Mouse (Mus musculus) hindbrain, embryonic 16.5 days (tissue): ENCODE measurements around the gene Hint2. TPM values are rescaled to one million over a fixed set of nuclear protein-coding genes. Genes with fewer than 3 reads are reported as not detected.

Experiments
- ATAC-seq: fragments of 200-750 bp; cut with Nextera tagmentation; 2 replicates; pipeline ENCODE4 v1.8.0; 2017; ENCODE audit warnings: moderate TSS enrichment, moderate library complexity
- H3K27ac ChIP-seq: fragments of 300-500 bp; sonication (generic); 2 replicates; pipeline ENCODE4 v1.5.1; 2014; ENCODE audit warnings: low read depth, mild to moderate bottlenecking, control low read depth, low read length, moderate library complexity
- H3K27me3 ChIP-seq: fragments of 300-500 bp; sonication (generic); replicated peaks from 2 replicates; pipeline ENCODE4 v1.6.1; 2014; ENCODE audit warnings: low read length; ENCODE audit not compliant: control insufficient read depth, insufficient read depth
- H3K36me3 ChIP-seq: fragments of 300-500 bp; sonication (generic); 2 replicates; pipeline ENCODE4 v1.6.1; 2014; ENCODE audit warnings: mild to moderate bottlenecking, low read length, moderate library complexity, mixed read lengths; ENCODE audit not compliant: control insufficient read depth, insufficient read depth
- H3K4me1 ChIP-seq: fragments of 300-500 bp; sonication (generic); 2 replicates; pipeline ENCODE4 v1.6.1; 2014; ENCODE audit warnings: low read depth, low read length; ENCODE audit not compliant: control insufficient read depth, insufficient read depth
- H3K4me2 ChIP-seq: fragments of 300-500 bp; sonication (generic); 2 replicates; pipeline ENCODE4 v1.6.1; 2014; ENCODE audit warnings: mild to moderate bottlenecking, low read length, control low read depth, moderate library complexity
- H3K4me3 ChIP-seq: fragments of 300-500 bp; sonication (generic); 2 replicates; pipeline ENCODE4 v1.5.1; 2014; ENCODE audit warnings: mild to moderate bottlenecking, low read length, control low read depth, moderate library complexity
- H3K9ac ChIP-seq: fragments of 300-500 bp; sonication (generic); 2 replicates; pipeline ENCODE4 v1.6.1; 2014; ENCODE audit warnings: low read depth, mild to moderate bottlenecking, control low read depth, low read length, moderate library complexity
- H3K9me3 ChIP-seq: fragments of 300-500 bp; sonication (generic); 2 replicates; pipeline ENCODE4 v1.6.1; 2014; ENCODE audit warnings: mild to moderate bottlenecking, low read length, moderate library complexity; ENCODE audit not compliant: control insufficient read depth
- WGBS: fragments of 180-500 bp; shearing (Covaris S2); extraction: QIAGEN DNeasy Blood & Tissue Kit; methylation state at CpG from one replicate; pipeline ENCODE4 v1.1.7; 2014; 5-methylcytosine and 5-hydroxymethylcytosine counted together
- polyA plus RNA-seq: library from polyadenylated mRNA; unstranded; fragments of >200 nt; fragmentation: Nextera tagmentation; extraction: Ambion mirVana; gene quantifications from 2 replicates; pipeline ENCODE4 v1.2.1, GENCODE M21; 2015

Gene Hint2
- polyA plus RNA-seq: 68.7 and 77.8 TPM in 2 replicates

- Histone ChIP-seq H3K4me3 (peak within 1 kb of the TSS; percentile 88), H3K4me2 (peak within 1 kb of the TSS; percentile 86), H3K9ac (peak within 1 kb of the TSS; percentile 97), H3K36me3 (no peaks in the 10 kb centered on the region), H3K27me3 (0 out of 2 replicates have a peak, but pooled peaks cover 5% of the 10 kb centered on the region), H3K27ac (peak within 1 kb of the TSS; percentile 95), H3K9me3 (no peaks in the 10 kb centered on the region), H3K4me1 (peaks cover 14% of the 10 kb centered on the region)
- ATAC-seq: peak; percentile 97
- WGBS: 1% methylated on average over 34 of the region's 34 CpGs
These were observed at the start of gene Hint2 for GRCm38 (mm10) chr4:43656339-43657109. Hint2 (minus strand) TSS chr4:43656466.

GRCm38 (mm10) chr4:43705991-43706390, 49.7 kb upstream of the Hint2 start:
- Histone ChIP-seq H3K4me1 (no peaks in the 10 kb centered on the region), H3K36me3 (no peaks in the 10 kb centered on the region), H3K4me3 (no peak overlapping the region), H3K9me3 (no peaks in the 10 kb centered on the region), H3K27me3 (no peaks in the 10 kb centered on the region; the same call in 1 of the 2 replicates), H3K9ac (no peak overlapping the region), H3K4me2 (no peak overlapping the region), H3K27ac (no peak overlapping the region)
- WGBS: 81% methylated on average over 13 of the region's 13 CpGs
- ATAC-seq: no peak

DNA sequence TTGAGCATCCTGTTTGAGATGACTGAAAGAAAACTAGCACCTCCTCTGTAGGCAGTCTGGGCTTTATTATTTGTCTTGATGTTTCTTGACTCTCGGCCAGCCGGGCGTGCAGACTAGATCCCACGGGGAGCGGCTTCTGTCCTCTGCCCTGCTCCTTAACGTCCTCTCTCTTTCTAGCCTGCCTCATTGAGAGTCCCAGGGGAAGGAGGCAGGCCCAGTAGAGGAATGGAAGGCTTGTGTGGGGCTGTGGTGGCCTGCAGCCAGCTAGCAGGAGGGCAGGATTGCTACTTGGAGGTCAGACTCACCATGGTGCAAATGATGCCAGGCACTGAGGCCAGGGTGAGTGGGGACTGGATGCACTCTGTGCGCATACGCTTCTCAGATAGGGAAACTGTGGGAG, 47.6 kb upstream of the Hint2 start:
- no peak overlapping the region for H3K27ac ChIP-seq
- ATAC-seq: no peak
- H3K4me3 ChIP-seq: no peak overlapping the region
- no peaks in the 10 kb centered on the region for H3K36me3 ChIP-seq
- no peaks in the 10 kb centered on the region for H3K4me1 ChIP-seq
- H3K27me3 ChIP-seq: no peaks in the 10 kb centered on the region; the same call in 1 of the 2 replicates
- no peak overlapping the region for H3K9ac ChIP-seq
- no peak overlapping the region for H3K4me2 ChIP-seq
- H3K9me3 ChIP-seq: no peaks in the 10 kb centered on the region
- 58% methylated on average over 8 of the region's 8 CpGs for WGBS

- Histone ChIP-seq H3K4me2 (no peak overlapping the region), H3K4me3 (no peak overlapping the region), H3K27ac (no peak overlapping the region), H3K9ac (no peak overlapping the region), H3K4me1 (no peaks in the 10 kb centered on the region), H3K36me3 (no peaks in the 10 kb centered on the region), H3K27me3 (no peaks in the 10 kb centered on the region; the same call in 1 of the 2 replicates), H3K9me3 (no peaks in the 10 kb centered on the region)
- no peak for ATAC-seq
- WGBS: 86% methylated on average over 6 of the region's 6 CpGs
These were observed 47.2 kb upstream of the Hint2 start for GRCm38 (mm10) chr4:43703439-43703838.

DNA sequence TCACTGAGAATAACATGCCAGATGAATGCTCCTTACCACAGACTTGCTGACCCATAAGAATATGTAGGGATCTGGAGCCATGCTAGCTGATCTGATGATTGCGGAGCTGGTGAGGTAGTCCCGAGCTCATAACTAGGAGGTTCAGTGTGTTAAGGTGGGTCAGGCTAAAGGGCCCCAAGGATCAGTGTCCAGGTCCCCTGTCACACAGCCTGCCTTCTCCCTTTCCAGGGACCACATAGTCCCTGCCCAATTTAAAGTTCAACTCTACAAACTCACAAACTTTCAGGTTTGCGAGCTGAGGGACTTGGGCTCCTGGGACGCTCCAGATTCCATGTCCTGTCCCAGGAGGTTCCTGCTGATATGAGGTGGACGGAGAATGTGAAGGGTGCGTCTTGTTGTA, 44.4 kb upstream of the Hint2 start, which contains the start of gene Olfr70:
Olfr70 (minus strand) TSS at position 101 of the 400 bp plus-strand sequence.
- Histone ChIP-seq H3K4me1 (no peaks in the 10 kb centered on the region), H3K27me3 (no peaks in the 10 kb centered on the region; the same call in 1 of the 2 replicates), H3K36me3 (no peaks in the 10 kb centered on the region), H3K9ac (no peak within 1 kb of the TSS), H3K27ac (no peak within 1 kb of the TSS), H3K9me3 (no peaks in the 10 kb centered on the region), H3K4me2 (no peak within 1 kb of the TSS), H3K4me3 (no peak within 1 kb of the TSS)
- 94% methylated on average over 6 of the region's 6 CpGs for WGBS
- ATAC-seq: no peak

DNA sequence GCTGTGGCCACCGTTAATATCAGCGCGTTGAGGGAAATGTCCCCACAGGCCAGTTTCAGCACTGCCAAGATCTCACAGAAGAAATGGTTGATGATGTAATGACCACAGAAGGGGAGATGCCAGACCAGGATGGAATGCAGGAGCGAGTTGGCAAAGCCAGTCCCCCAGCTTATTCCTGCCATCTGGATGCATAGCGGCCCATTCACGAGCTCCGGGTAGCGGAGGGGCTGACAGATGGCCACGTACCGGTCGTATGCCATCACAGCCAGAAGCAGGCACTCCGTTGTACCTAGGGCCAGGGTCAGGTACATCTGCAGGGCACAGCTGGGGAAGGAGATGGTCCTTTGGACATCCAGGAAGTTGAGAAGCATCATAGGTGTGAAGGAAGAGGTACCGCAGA, 40.3 kb upstream of the Hint2 start:
- 0 out of 2 replicates have a peak, but pooled peaks have one; percentile 16 for ATAC-seq
- Histone ChIP-seq H3K9ac (no peak overlapping the region), H3K9me3 (no peaks in the 10 kb centered on the region), H3K36me3 (no peaks in the 10 kb centered on the region), H3K4me3 (no peak overlapping the region), H3K27me3 (no peaks in the 10 kb centered on the region), H3K4me2 (no peak overlapping the region), H3K27ac (no peak overlapping the region), H3K4me1 (no peaks in the 10 kb centered on the region)
- WGBS: 83% methylated on average over 13 of the region's 13 CpGs

DNA sequence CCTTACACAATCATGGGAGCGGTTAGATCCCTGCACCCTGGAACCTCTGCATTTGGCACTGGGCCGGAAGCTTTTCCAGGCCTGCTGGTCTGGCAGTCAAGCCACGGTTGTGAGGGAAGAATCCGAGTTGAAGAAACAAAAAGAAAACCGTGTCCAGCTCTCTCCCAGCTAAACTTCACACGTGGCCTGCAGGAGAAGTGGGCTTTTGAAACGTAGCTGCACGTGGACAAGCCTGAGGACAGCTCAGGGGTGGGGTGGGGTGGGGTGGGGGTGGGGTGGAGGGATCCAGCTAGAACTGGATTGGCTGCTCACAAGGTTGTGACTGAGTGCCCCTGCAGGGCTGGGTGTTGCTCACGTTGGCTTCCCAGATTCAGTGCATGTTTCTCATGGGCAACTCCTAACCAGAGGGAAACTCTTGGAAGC, 39.0 kb upstream of the Hint2 start:
- Histone ChIP-seq H3K4me3 (no peak overlapping the region), H3K27ac (no peak overlapping the region), H3K27me3 (no peaks in the 10 kb centered on the region), H3K9me3 (no peaks in the 10 kb centered on the region), H3K4me1 (no peaks in the 10 kb centered on the region), H3K4me2 (no peak overlapping the region), H3K36me3 (no peaks in the 10 kb centered on the region; the same call in 1 of the 2 replicates), H3K9ac (no peak overlapping the region)
- WGBS: 32% methylated on average over 9 of the region's 9 CpGs
- no peak for ATAC-seq

DNA sequence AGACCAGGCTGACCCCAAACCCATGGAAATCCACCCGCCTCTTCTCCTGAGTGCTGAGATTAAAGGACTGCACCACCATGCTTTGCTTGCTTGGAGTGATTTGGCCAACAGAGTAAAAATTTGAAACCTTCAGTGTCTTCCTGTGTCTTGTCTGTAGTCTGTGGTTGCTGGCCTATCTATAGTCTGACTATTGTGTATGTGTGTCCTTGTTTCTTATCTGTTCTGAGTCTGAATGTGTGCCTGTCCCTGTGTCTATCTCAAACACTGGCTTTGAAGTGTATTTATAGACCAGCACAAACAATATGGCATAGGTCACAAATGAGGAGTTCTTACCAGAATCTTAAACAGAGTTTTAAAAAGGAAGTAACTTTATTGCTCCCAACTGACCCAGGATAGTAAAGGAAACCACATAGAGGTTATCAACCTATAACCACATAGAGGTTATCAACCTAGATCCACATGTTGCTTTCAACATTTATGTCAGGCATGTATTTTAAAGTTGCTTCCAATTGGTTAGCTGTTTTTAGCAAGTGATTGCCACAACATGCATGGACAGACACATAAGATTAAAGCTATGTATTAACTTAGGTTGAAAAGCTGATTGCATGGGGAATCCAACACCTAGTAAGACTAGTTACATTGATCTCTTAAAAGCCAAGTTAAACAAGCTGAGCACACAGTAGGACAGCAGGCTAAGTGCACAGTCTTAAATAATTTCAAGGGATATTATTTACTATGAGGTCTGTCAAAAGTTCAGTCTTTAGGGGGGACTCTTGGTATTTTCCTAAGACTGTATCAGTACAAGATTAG, 38.4 kb upstream of the Hint2 start:
- 90% methylated on average over 1 of the region's 1 CpGs for WGBS
- H3K36me3 ChIP-seq: peaks cover 5% of the 10 kb centered on the region
- H3K4me1 ChIP-seq: no peaks in the 10 kb centered on the region
- H3K27me3 ChIP-seq: no peaks in the 10 kb centered on the region
- H3K27ac ChIP-seq: no peak overlapping the region
- H3K9me3 ChIP-seq: no peaks in the 10 kb centered on the region
- ATAC-seq: no peak
- no peak overlapping the region for H3K4me3 ChIP-seq
- H3K4me2 ChIP-seq: no peak overlapping the region
- H3K9ac ChIP-seq: no peak overlapping the region

GRCm38 (mm10) chr4:43693806-43694241, 37.6 kb upstream of the Hint2 start:
- Histone ChIP-seq H3K27me3 (no peaks in the 10 kb centered on the region), H3K27ac (no peak overlapping the region), H3K9ac (no peak overlapping the region), H3K36me3 (peaks cover 13% of the 10 kb centered on the region), H3K4me3 (no peak overlapping the region), H3K4me2 (no peak overlapping the region), H3K9me3 (no peaks in the 10 kb centered on the region), H3K4me1 (no peaks in the 10 kb centered on the region)
- no peak for ATAC-seq
- 81% methylated on average over 5 of the region's 5 CpGs for WGBS
